Mouse (Mus musculus): Measurements from ENCODE around the gene Nhlrc4. TPM values are rescaled to one million over a fixed set of nuclear protein-coding genes. Genes with fewer than 3 reads are reported as not detected.
A peak's percentile ranks its signal among the peaks of the same experiment; 100 is the strongest.

Nhlrc4 gene
- total RNA-seq, 2 experiments from 2014 or later, result 1.3 to 1.5 TPM

DNA sequence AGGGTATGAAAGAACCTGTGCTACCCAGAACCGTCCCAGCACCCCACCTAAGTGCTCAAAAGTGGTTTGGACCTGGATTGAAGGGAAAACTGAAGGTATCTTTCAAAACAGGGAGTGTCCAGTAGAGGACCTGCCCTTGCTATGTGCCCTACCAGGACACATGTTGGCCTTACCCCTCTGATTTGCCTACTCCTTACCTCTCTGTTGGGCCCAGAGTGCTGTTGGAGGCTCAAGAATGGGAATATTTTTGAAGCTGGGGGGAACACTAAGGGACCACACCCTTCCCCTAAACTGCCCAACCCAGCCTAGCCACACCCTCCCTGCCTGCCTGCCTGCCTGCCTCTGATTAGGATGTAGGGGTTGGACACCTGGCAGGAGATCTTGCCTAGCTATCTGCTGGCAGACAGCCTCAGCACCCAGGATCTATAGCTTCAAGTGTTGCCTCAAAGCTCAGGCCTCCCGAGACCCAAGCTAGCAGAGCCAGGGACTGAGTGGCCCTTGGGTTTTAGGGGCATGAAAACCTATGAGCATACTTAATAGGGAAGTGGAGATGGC lies 2.1 kb downstream of the Nhlrc4 start:
- no peak for DNase-seq (ENCODE audit: low spot score in 2 of 2)
- peak overlapping the region; percentile 97; the same call in 1 of the 2 replicates for H3K27ac ChIP-seq
- no peak for TF ChIP-seq CTCF (conservative IDR thresholded peaks at IDR 0.05)
- H3K4me3 ChIP-seq, result no peak overlapping the region

DNA sequence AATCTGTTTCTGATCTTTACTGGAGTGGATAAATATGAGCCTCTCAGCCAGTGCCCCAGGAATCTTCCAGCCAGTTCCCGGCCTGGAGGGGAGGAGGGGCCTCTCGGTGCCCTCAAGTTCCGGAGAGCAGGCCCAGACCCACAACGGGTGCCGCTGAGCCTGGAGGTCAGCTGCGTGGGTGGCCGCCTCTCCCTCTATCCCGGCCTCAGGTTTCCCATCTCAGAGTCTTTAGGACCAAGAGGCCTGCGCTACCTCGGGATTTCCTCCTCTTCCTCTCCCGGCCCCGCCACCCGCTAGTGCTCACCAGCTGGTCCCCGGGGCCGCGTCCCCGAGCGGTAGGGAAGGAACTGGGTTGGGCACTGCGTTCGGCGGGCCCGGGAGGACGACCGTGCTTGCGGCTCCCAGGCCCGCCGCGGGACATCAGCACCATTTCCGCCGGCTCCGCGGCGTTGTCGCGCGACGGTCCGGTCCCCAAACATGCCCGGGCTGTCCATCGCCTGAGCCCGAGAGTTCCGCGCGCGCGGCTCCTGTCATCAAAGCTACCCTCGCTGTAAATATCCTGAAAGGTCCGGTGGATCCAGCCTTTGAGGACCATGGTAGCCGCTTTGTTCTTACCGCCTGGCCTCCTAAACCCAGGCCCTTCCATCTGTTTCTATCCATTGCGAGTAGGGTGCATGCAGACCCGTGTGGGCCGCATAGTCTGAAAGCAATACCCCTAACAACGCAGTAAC lies 3.1 kb downstream of the Nhlrc4 start:
- H3K4me3 ChIP-seq, result peak overlapping the region; percentile 97
- peak; percentile 58 to 79 for DNase-seq (ENCODE audit: low spot score in 2 of 2)
- no peak for TF ChIP-seq CTCF (conservative IDR thresholded peaks at IDR 0.05)
- peak overlapping the region; percentile 97 for H3K27ac ChIP-seq

- no peak overlapping the region for H3K4me3 ChIP-seq
- no peak for TF ChIP-seq CTCF (conservative IDR thresholded peaks at IDR 0.05)
- no peak overlapping the region for H3K27ac ChIP-seq
- no peak for DNase-seq (ENCODE audit: low spot score in 2 of 2)
Measured at GRCm38 (mm10) chr17:25934526-25934925, 10.2 kb downstream of the Nhlrc4 start.

GRCm38 (mm10) chr17:25925348-25925747 lies 19.4 kb downstream of the Nhlrc4 start:
- DNase-seq (ENCODE audit: low spot score in 2 of 2), result peak; percentile 43 to 59
- Histone ChIP-seq H3K4me3 (no peak overlapping the region), H3K27ac (peak overlapping the region; percentile 86)
- TF ChIP-seq CTCF (conservative IDR thresholded peaks at IDR 0.05), result no peak

- TF ChIP-seq CTCF (conservative IDR thresholded peaks at IDR 0.05), result no peak
- Histone ChIP-seq H3K4me3 (no peak overlapping the region), H3K27ac (peak overlapping the region; percentile 65)
- no peak for DNase-seq (ENCODE audit: low spot score in 2 of 2)
Measured at GRCm38 (mm10) chr17:25922120-25922519, 22.6 kb downstream of the Nhlrc4 start.

DNA sequence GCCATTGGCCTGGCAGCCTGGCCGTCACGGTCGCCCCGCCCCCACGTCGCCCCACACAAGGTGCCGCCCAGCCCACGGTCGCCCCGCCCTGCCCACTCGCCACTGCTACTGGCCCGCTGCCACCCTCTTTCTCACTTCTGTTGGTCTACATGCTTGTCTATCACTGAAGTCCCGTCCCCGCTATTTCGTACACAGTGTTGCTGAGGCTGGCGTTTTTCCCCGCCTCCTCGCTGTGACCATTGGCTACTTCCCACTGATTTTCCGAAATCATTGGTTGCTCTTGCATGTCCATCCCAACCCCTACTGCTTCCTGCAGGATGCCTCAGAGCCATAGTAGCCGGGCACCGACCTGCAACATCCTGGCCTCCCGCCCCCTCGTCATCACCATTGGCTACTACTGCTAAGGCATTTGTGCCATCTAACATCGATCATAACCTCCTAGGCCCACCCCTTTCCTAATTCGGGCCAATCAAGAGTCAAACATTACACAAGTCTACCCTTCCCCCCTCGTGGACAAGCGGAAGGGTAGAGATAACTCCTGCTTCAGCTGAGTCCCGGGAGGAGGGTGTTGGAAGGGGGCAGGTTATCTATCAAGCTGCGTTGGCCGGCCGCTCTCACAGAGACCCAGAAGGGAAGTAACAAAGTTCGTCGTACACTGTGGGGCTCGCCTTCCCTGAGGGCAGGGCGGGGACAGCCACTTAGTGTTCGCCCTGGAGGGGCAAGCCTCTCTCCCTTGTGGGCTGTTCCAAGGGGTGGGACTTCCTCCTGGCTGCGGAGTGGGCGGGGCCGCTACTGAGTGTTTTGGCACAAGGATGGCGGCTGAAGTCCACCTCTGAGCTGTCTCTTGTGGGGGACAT lies 24.7 kb downstream of the Nhlrc4 start:
- DNase-seq (ENCODE audit: low spot score in 2 of 2), result peak; percentile 100
- Histone ChIP-seq H3K4me3 (peak overlapping the region; percentile 52), H3K27ac (peak overlapping the region; percentile 92)
- no peak for TF ChIP-seq CTCF (conservative IDR thresholded peaks at IDR 0.05)

- H3K27ac ChIP-seq, result peak within 1 kb of the TSS; percentile 92
- H3K4me3 ChIP-seq, result peak within 1 kb of the TSS; percentile 86
- peak in 1 of 2 experiments; percentile 37 for DNase-seq (ENCODE audit: low spot score in 2 of 2)
- no peak for TF ChIP-seq CTCF (conservative IDR thresholded peaks at IDR 0.05)
Measured at GRCm38 (mm10) chr17:25919144-25919785, 25.5 kb downstream of the Nhlrc4 start, which contains the start of gene Rab40c. Rab40c (minus strand) TSS chr17:25919727.

DNA sequence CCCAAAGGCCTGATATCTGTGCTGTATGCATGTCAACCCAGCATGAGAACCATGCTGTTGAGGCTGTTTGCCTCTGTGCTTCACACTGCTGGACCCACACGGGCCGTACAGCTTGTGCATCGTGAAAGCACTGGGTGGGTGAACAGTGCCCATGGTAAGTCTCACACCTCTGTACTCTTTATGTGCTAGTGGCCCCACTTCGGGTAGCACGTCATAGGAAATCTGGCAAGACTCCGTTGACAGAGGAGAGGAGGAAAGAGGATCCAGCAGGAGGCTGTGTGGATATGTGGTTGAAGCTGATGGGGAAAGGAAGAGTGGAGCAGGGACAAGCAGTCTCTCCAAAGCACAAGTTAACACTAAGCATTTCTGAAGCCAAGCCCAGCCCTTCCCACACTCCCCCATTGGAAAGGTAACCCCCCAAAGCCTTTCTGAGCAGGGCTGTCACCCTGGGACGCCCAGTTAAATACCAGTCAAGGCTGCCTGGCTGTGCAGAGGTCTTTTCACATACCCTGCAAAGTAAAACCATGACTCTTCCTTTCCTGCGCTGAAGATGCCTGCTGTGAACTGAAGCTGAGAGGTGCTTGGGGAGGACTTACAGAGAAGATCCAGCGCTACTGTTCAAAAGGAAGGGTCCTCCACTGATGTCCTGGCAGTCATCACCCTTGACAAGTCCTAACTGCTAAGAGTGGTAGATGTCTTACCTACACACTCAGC lies 26.6 kb downstream of the Nhlrc4 start:
- no peak for DNase-seq (ENCODE audit: low spot score in 2 of 2)
- H3K4me3 ChIP-seq, result peak overlapping the region; percentile 86
- TF ChIP-seq CTCF (conservative IDR thresholded peaks at IDR 0.05), result no peak
- peak overlapping the region; percentile 83 for H3K27ac ChIP-seq

DNA sequence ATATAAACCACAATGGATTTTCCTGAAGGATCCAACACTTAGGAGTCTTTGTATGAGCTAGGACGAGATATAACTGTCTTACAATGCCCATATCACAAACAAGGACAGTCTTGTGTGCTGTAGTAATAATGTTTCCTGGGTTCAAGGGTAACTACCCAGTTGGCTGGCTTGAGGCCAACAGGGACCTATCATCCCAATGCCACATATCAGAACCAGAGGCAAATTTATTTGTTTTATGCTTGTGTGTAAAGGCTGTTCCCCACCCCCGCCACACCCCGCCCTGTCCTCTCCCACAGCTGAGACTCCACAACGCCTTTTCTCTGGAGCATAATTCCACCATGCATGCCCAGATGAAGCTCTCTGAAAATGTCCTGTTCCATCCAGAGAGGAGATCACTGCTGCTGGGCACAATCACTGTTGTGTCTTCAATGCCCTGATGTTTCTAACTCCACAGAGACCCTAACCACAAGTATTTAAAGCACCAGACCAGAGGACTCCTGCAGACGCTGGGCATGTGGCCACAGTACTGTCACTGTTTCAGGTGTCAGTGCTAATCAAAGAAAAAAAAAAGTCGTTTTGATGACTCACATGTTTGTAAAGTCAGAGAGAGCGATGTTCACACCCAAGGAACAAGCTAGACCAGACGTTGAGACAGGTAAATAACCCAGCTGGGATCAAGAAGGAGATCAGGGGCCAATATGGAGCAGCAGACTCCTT lies 27.7 kb downstream of the Nhlrc4 start:
- DNase-seq (ENCODE audit: low spot score in 2 of 2), result no peak
- Histone ChIP-seq H3K4me3 (peak overlapping the region; percentile 86; the same call in 1 of the 2 replicates), H3K27ac (peak overlapping the region; percentile 83)
- TF ChIP-seq CTCF (conservative IDR thresholded peaks at IDR 0.05), result no peak

DNA sequence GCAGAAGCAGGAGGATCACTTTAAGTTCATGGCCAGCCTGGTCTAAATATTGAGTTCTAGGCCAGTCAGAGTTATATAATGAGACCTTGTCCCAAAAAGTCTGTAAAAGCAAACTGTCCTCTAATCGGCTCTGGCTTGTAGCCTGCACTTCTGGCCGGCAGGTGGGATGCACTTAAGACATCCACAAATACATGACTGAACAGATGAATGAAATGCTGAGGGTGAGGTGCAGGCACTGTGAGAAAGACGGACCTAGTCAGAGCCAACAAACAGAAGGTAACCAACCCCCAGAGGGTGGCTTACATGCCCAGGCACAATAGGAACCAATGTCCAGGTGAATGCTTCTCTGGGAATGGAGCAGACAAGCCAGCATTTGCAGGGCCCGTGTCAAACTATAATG lies 30.5 kb downstream of the Nhlrc4 start:
- no peak for DNase-seq (ENCODE audit: low spot score in 2 of 2)
- no peak overlapping the region; the same call in 1 of the 2 replicates for H3K4me3 ChIP-seq
- H3K27ac ChIP-seq, result peak overlapping the region; percentile 86
- no peak for TF ChIP-seq CTCF (conservative IDR thresholded peaks at IDR 0.05)

- peak overlapping the region; percentile 10; the same call in 1 of the 2 replicates for H3K4me3 ChIP-seq
- no peak for DNase-seq (ENCODE audit: low spot score in 2 of 2)
- TF ChIP-seq CTCF (conservative IDR thresholded peaks at IDR 0.05), result no peak
- peak overlapping the region; percentile 86 for H3K27ac ChIP-seq
Measured at GRCm38 (mm10) chr17:25913877-25914275, 30.9 kb downstream of the Nhlrc4 start.
